Mouse (Mus musculus) heart, adult 18-20 months (tissue): ENCODE data around the gene Ddx43. TPM values are rescaled to one million over a fixed set of nuclear protein-coding genes. Genes with fewer than 3 reads are reported as not detected.

Experiments used
- DNase-seq, 2 experiments: peaks; one replicate each; pipeline ENCODE4 v3.0.0; 2021 to 2022; ENCODE audit warnings: mixed read lengths in 1 of 2
- total RNA-seq, 2 experiments: library from RNA; stranded (reverse); gene quantifications; 2 replicates each; pipeline ENCODE4 v1.2.3; 2021

Gene Ddx43
- total RNA-seq, 2 experiments from 2014 or later = not detected

- no peak for DNase-seq
These were observed 22.6 kb upstream of the Ddx43 start for GRCm38 (mm10) chr9:78372827-78373504.

- DNase-seq = no peak
These were observed 21.2 kb upstream of the Ddx43 start for GRCm38 (mm10) chr9:78374397-78374796.

- DNase-seq = no peak
These were observed 20.6 kb upstream of the Ddx43 start for GRCm38 (mm10) chr9:78374885-78375389.

- no peak for DNase-seq
These were observed 20.1 kb upstream of the Ddx43 start for GRCm38 (mm10) chr9:78375486-78375885.

GRCm38 (mm10) chr9:78377546-78377945 is 18.0 kb upstream of the Ddx43 start:
- no peak for DNase-seq

- no peak for DNase-seq
These were observed 17.3 kb upstream of the Ddx43 start, which contains the start of gene Ooep for GRCm38 (mm10) chr9:78378113-78378785. Gene Ooep, minus strand, starts transcription at chr9:78378725.

GRCm38 (mm10) chr9:78385893-78386292 is 9.7 kb upstream of the Ddx43 start:
- DNase-seq = peak in 1 of 2 experiments; percentile 6

GRCm38 (mm10) chr9:78386947-78387346 is 8.6 kb upstream of the Ddx43 start:
- no peak for DNase-seq

- DNase-seq = no peak
These were observed 5.6 kb upstream of the Ddx43 start for GRCm38 (mm10) chr9:78389981-78390380.

- no peak for DNase-seq
These were observed 1.8 kb upstream of the Ddx43 start for GRCm38 (mm10) chr9:78393741-78394140.

GRCm38 (mm10) chr9:78394602-78395001 is 975 bp upstream of the Ddx43 start:
- DNase-seq = no peak

- DNase-seq = no peak
These were observed 340 bp upstream of the Ddx43 start for GRCm38 (mm10) chr9:78395244-78395629.

- DNase-seq = no peak
These were observed 940 bp downstream of the Ddx43 start for GRCm38 (mm10) chr9:78396517-78396916.

- DNase-seq = no peak
These were observed 5.0 kb downstream of the Ddx43 start for GRCm38 (mm10) chr9:78400570-78400969.

GRCm38 (mm10) chr9:78401596-78401995 is 6.0 kb downstream of the Ddx43 start:
- DNase-seq = no peak

GRCm38 (mm10) chr9:78427362-78427781 is 31.8 kb downstream of the Ddx43 start:
- no peak for DNase-seq

- peak; percentile 21 to 29 for DNase-seq
These were observed 32.6 kb downstream of the Ddx43 start for GRCm38 (mm10) chr9:78428185-78428584.

- DNase-seq = no peak
These were observed 33.4 kb downstream of the Ddx43 start for GRCm38 (mm10) chr9:78428870-78429432.

GRCm38 (mm10) chr9:78429551-78429950 is 34.0 kb downstream of the Ddx43 start:
- DNase-seq = no peak

- DNase-seq = no peak
These were observed 34.9 kb downstream of the Ddx43 start for GRCm38 (mm10) chr9:78430486-78430885.

GRCm38 (mm10) chr9:78432471-78432870 is 36.9 kb downstream of the Ddx43 start:
- DNase-seq = no peak

GRCm38 (mm10) chr9:78439426-78439825 is 43.8 kb downstream of the Ddx43 start:
- no peak for DNase-seq

- DNase-seq = no peak
These were observed 46.6 kb downstream of the Ddx43 start for GRCm38 (mm10) chr9:78442237-78442578.
